Mouse (Mus musculus): Measurements from ENCODE around the gene Ccdc15.
A peak's percentile ranks its signal among the peaks of the same experiment; 100 is the strongest.

GRCm38 (mm10) chr9:37255889-37256225 lies 92.4 kb downstream of the Ccdc15 start:
- TF ChIP-seq CTCF (IDR thresholded peaks at IDR 0.05; ENCODE audit: extremely low read depth, insufficient read length, insufficient replicate concordance, low read depth, low read length) (peak; percentile 59; the same call in 1 of the 2 replicates), POLR2A (IDR thresholded peaks at IDR 0.05; ENCODE audit: low read depth, low read length) (no peak)

Measured in small intestine, adult 2 months (tissue).